Mouse (Mus musculus): ENCODE measurements at regions not wholly inside any gene's neighbourhood (a gene's known extent, or its start where the extent isn't known, plus 50 kb on each side); places are given as distances from the start of the nearest gene placed in this dataset.

DNA sequence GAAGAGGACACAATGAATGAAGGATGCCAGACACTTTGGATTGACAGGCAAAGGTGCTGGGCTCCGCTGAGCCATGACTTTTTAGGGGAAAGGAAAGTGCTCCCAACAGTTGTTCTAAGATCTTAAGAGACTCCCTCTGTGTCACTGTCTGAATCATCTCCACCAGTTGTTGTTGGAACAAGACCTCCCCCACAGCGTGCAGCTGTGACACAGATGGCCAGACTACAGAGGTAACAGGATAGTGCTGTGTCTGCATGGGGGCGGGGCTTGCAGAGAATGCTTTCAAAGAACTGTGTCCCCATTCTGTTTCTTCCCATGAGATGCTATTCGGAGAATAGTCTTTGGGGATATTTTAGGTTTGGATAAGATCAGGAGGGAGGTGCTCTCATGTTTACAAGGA, 61.7 kb upstream of the Dpyd start:
- no peak for DNase-seq

DNA sequence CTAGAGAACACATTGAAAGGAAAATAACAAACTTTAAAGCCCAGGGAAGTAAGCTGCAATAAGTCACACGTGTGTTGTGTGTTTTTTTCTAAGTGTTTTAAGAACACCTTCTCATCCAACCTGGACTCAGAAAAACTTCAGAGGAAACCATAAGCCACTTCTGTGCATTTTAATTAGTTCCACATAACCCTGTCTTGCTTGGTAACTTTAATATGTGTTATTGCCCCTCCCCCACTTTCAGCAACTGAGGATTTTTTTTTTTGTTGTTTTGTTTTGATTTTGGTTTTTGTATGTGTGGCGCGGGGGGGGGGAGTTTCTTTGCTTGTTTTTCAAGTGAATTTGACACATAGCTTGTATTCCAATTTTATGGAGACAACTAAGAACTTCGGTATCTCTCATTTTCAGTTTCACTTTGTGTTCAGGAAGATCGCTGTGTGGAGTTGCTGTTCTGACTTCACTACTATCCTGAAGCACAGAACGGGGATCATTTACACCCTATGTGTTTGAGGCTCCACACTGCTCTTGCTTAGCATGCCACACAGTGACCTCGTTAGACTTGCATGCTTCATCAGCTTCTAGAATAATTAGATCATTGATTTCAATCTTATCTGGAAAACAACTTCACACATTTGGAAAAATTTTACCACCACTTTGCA, 54.2 kb upstream of the Dpyd start:
- no peak for DNase-seq

DNA sequence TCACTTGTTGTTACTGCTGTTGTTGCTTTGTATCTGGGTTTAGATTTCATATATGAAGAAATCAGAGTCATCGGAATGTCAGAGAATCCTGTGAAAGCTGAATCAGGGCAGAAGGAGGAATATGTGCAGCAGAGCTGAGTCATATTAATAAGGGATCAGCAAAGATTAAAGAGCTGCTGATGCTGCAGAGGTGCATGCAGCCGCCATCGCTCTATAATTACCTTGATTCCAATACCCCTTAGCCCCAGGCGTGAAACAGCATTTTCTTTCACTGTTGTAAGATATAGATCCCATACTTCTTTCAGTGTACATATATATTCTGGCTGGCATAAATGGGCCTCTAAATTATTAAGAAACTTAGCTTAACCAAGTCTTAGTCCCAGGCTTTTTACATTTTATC, 51.1 kb upstream of the Dpyd start:
- DNase-seq: no peak

DNA sequence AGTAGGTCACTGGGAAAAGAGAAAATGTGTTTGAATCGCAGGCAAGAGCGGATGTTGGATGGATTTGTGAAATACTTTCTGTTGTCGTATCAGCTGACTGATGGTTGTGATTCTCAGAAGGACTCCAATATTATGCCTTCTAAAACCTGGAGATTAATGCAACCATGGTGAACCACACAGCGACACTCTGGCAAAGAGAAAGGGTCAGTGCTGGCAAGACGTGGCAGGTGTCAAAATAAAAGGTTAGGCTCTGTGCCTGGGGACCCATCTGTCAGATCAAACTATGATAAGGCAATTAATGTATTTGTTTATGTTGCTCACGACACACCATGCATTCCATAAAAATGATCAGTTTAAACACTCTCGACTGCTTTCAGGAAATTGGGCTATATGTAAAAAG, 50.0 kb upstream of the Dpyd start:
- DNase-seq: peak; percentile 45 to 68
